Mouse (Mus musculus): Measurements from ENCODE around the gene Gpr68.

The Gpr68 gene

DNA sequence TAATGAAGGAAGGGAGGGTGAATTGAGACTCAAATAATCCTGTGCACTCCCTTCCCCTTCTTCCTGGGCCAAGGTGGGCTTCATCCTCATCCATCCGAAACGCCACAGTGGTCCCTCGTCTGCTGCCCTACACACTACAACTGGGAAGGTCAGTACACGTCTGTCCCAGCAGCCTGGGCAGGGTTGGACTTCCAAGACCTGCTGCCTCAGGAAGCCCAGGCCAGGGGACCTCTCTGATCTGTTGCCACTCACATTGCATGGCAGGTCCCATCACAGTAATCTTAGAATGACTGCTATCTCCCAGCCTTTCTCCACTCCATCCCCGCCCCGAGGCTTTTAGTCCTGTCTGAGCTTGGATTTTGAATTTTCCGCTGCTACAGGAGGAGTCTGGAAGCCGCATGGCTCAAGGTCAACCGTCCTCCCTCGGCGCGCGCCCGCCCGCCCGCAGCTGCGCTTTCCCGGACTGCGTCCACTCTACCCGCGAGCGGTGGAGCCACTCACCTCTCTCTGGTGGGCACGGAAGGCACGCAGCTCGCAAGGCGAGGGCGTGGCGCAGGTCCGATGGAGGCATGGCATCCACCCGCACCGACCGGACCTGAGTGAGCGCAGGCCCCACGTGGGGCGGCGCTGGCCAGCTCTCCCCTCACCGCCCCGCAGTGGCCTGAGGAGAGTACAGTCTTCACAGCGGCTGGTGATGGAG lies at the start of gene Gpr68:
Gene Gpr68 (minus strand): TSS at position 601 of the 700 bp plus-strand sequence.
- no peak for DNase-seq (ENCODE audit: low spot score in 2 of 2)

GRCm38 (mm10) chr12:100957257-100957656 lies 49.3 kb upstream of the Gpr68 start:
- DNase-seq (ENCODE audit: low spot score in 2 of 2), result no peak

DNA sequence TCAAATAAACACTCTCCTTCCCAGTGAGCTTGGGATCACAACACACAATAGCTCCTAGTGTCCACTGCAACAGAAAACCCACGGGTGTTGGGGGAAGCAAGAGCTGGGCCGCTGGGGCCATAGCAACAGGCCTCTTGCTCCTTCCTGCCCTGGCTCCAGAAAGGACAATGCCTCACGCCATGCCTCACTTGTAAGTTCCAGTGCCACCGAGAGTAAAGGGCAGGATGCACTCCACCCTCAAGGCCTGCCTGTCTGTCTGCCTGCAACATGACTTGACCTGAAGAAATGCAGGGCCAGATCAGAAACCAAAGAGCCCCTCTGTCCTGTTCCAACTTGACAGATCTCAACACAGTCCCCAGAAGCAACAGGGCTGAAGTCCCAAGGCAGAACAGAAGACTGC lies 48.8 kb upstream of the Gpr68 start:
- no peak for DNase-seq (ENCODE audit: low spot score in 2 of 2)

GRCm38 (mm10) chr12:100956028-100956427 lies 48.0 kb upstream of the Gpr68 start:
- DNase-seq (ENCODE audit: low spot score in 2 of 2), result no peak

- DNase-seq (ENCODE audit: low spot score in 2 of 2), result no peak
These were observed 45.9 kb upstream of the Gpr68 start for GRCm38 (mm10) chr12:100953926-100954325.

GRCm38 (mm10) chr12:100952193-100952931 lies 44.4 kb upstream of the Gpr68 start:
- DNase-seq (ENCODE audit: low spot score in 2 of 2), result peak; percentile 60 to 74

- no peak for DNase-seq (ENCODE audit: low spot score in 2 of 2)
These were observed 41.1 kb upstream of the Gpr68 start for GRCm38 (mm10) chr12:100949146-100949545.

GRCm38 (mm10) chr12:100948021-100948420 lies 40.0 kb upstream of the Gpr68 start:
- no peak for DNase-seq (ENCODE audit: low spot score in 2 of 2)

- no peak for DNase-seq (ENCODE audit: low spot score in 2 of 2)
These were observed 38.0 kb upstream of the Gpr68 start for GRCm38 (mm10) chr12:100945948-100946347.

DNA sequence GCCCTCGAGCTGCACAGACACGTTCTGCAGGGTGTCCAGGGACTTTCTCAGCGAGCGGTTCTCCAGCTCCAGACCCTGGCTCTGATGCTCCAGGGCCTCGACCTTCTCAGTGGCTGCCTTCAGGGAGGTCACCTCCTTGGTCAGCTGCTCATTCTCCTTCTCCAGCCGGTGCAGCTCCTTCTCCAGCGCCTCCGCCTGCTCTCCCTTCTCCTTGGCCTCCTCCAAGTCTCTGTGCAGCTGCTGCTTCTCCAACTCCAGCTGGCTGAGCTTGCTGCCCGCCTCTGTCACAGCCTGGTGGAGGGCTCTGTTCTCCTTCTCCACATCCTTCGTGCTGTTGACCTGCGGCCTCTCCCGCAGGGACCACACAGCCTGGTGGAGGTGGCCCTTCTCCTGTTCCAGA lies 37.5 kb upstream of the Gpr68 start:
- DNase-seq (ENCODE audit: low spot score in 2 of 2), result no peak

DNA sequence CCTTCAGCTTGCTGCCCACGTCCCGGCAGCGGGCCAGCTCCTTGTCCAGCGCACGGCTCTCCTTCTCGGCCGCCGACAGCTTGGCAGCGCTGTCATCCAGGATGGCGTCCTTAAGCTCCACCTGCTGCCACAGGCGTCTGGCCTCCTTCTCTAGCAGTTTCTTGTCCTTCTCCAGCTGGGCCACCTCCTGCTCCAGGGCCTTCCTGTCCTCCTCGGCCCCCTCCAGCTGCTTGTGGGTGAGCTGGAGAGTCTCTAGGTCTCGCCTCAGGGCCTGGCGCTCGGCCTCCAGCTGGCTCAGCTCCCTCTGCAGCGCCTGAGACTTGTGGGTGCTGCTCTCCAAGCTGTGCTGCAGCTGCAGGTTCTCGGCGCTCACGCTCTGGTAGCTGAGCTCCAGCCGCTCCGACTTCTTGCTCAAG lies 36.9 kb upstream of the Gpr68 start:
- DNase-seq (ENCODE audit: low spot score in 2 of 2), result no peak

GRCm38 (mm10) chr12:100943146-100943545 lies 35.1 kb upstream of the Gpr68 start:
- DNase-seq (ENCODE audit: low spot score in 2 of 2), result no peak

DNA sequence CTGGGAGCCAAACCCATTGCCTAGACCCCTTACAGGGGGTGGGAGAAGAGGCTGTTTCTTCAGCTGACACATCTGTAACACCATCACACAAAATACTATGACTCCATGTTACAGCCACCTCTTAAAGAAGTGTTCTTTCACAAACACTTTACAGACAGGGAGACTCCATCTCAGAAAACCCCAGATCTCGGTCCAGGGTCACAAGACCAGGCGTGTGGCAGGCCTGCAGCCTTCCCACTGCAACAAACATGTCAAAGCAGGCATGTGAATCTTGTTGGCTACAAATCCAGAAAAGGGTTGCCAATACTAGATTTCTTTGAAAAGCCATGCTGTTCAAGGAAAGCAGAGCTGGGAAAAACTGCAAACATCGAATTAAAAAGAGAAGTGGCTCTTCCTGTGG lies 33.4 kb upstream of the Gpr68 start:
- DNase-seq (ENCODE audit: low spot score in 2 of 2), result no peak

GRCm38 (mm10) chr12:100937441-100938360 lies 29.7 kb upstream of the Gpr68 start:
- DNase-seq (ENCODE audit: low spot score in 2 of 2), result no peak

- no peak for DNase-seq (ENCODE audit: low spot score in 2 of 2)
These were observed 28.7 kb upstream of the Gpr68 start for GRCm38 (mm10) chr12:100936737-100937136.

- DNase-seq (ENCODE audit: low spot score in 2 of 2), result peak; percentile 56 to 70
These were observed 28.1 kb upstream of the Gpr68 start for GRCm38 (mm10) chr12:100936116-100936515.

DNA sequence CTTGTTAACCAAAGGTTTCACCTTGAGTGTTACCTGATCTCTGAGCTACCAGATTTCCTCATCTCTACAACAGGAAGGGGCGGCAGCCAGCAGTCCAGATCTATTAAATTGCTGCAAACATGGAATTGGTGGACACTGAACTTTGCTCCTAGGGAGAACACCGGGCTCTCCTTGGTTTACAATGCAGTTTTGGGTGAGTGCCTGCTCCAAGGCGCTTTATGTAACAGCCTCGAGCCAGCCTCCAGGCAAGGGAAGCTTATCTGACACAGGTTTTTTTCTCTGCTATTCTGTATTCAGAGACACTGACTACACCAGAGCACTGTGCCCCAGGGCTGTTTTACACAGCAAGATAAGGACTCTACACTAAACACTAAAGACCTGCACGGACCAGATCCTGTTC lies 26.8 kb upstream of the Gpr68 start:
- DNase-seq (ENCODE audit: low spot score in 2 of 2), result no peak

- DNase-seq (ENCODE audit: low spot score in 2 of 2), result no peak
These were observed 23.7 kb upstream of the Gpr68 start for GRCm38 (mm10) chr12:100931653-100932052.

DNA sequence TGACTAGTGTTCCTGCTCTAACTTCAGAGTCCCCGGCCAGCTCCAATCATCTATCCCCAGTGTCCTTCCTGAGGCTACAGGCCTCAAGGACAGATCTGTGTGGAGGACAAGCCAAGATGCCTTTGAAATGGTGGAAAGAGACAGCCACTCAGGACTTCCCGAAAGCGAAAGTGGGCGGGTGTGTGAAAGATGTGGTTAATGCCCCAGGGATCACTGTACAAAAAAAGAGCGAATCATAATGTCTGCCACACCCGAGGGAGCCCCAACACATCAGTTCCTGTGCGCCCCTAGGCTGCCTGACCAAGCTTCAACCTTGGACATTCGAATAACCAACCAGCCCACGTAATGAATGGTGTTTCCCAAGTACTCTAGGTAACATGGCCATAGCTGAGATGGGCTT lies 20.3 kb upstream of the Gpr68 start:
- no peak for DNase-seq (ENCODE audit: low spot score in 2 of 2)

GRCm38 (mm10) chr12:100925644-100926619 lies 17.9 kb upstream of the Gpr68 start:
- DNase-seq (ENCODE audit: low spot score in 2 of 2), result peak in 1 of 2 experiments; percentile 38

All from frontal cortex, postnatal 10 days (tissue).